Mouse (Mus musculus) ovary, adult 2 months (tissue): ENCODE measurements around the gene Lmbr1l. TPM values are rescaled to one million over a fixed set of nuclear protein-coding genes. Genes with fewer than 3 reads are reported as not detected.

Experiments used
- polyA plus RNA-seq: library from polyadenylated mRNA; depleted of rRNA; stranded (reverse); fragments of >200 nt; gene quantifications from 2 replicates; pipeline ENCODE4 v1.2.3, GENCODE M21; 2012; rRNA removed

Gene Lmbr1l
- 185 and 201 TPM in 2 replicates for polyA plus RNA-seq

GRCm38 (mm10) chr15:98917538-98918498 lies at the start of gene Lmbr1l:
Gene Lmbr1l, minus strand, starts transcription at chr15:98918231.

GRCm38 (mm10) chr15:98953401-98954356 lies 35.6 kb upstream of the Lmbr1l start, which contains the start of the genes Gm49450 and Tuba1a:
Gene Gm49450, minus strand, starts transcription at chr15:98953551.
Gene Tuba1a, minus strand, starts transcription at chr15:98953703.

GRCm38 (mm10) chr15:98934217-98934839 lies 16.3 kb upstream of the Lmbr1l start, which contains the start of gene Tuba1b:
Gene Tuba1b, minus strand, starts transcription at chr15:98934565.

GRCm38 (mm10) chr15:98897928-98898800 lies 19.9 kb downstream of the Lmbr1l start, which contains the start of gene Dhh:
Gene Dhh, minus strand, starts transcription at chr15:98898540.

GRCm38 (mm10) chr15:98893940-98894745 lies 23.9 kb downstream of the Lmbr1l start, which contains the start of gene Rhebl1:
Gene Rhebl1, minus strand, starts transcription at chr15:98894540.

GRCm38 (mm10) chr15:98871070-98871915 lies 46.7 kb downstream of the Lmbr1l start, which contains the start of gene Kmt2d:
Gene Kmt2d, minus strand, starts transcription at chr15:98871204.

Other genes with a start within 250 kb of the Lmbr1l start
- gene Rnd1, start 240.8 kb downstream of the Lmbr1l start, polyA plus RNA-seq: 2.1 and 2.6 TPM in 2 replicates
- 6.3 and 7.8 TPM in 2 replicates for gene Ccdc65, start 210.0 kb downstream of the Lmbr1l start, polyA plus RNA-seq
- gene Fkbp11, start 190.0 kb downstream of the Lmbr1l start, polyA plus RNA-seq: 28.3 and 37.1 TPM in 2 replicates
- gene Arf3, start 155.0 kb downstream of the Lmbr1l start, polyA plus RNA-seq: 143 and 148 TPM in 2 replicates
- gene Wnt10b, start 140.1 kb downstream of the Lmbr1l start, polyA plus RNA-seq: 104 and 226 TPM in 2 replicates
- gene Wnt1, start 128.4 kb downstream of the Lmbr1l start, polyA plus RNA-seq: 0.14 and 0.35 TPM in 2 replicates
- 0.07 TPM in 1 of 2 replicates, not detected in the other for gene Ddn, start 108.7 kb downstream of the Lmbr1l start, polyA plus RNA-seq
- gene Prkag1, start 86.7 kb downstream of the Lmbr1l start, polyA plus RNA-seq: 51.7 and 70.0 TPM in 2 replicates
- 33.6 and 36.2 TPM in 2 replicates for gene Kmt2d, start 47.0 kb downstream of the Lmbr1l start, polyA plus RNA-seq
- gene Rhebl1, start 23.7 kb downstream of the Lmbr1l start, polyA plus RNA-seq: 5.6 and 7.7 TPM in 2 replicates
- 31.3 and 36.8 TPM in 2 replicates for gene Dhh, start 19.7 kb downstream of the Lmbr1l start, polyA plus RNA-seq
- gene Tuba1b, start 16.3 kb upstream of the Lmbr1l start, polyA plus RNA-seq: 2,787 and 3,874 TPM in 2 replicates
- gene Gm49450, start 35.3 kb upstream of the Lmbr1l start, polyA plus RNA-seq: 283 and 558 TPM in 2 replicates
- gene Tuba1a, start 35.5 kb upstream of the Lmbr1l start, polyA plus RNA-seq: 629 and 682 TPM in 2 replicates
- gene Tuba1c, start 111.7 kb upstream of the Lmbr1l start, polyA plus RNA-seq: 237 and 310 TPM in 2 replicates
- 3.1 and 5.7 TPM in 2 replicates for gene Prph, start 136.9 kb upstream of the Lmbr1l start, polyA plus RNA-seq
- gene Troap, start 156.3 kb upstream of the Lmbr1l start, polyA plus RNA-seq: 11.9 and 18.1 TPM in 2 replicates
- not detected in 2 replicates for gene C1ql4, start 169.6 kb upstream of the Lmbr1l start, polyA plus RNA-seq
- gene Dnajc22, start 174.9 kb upstream of the Lmbr1l start, polyA plus RNA-seq: 0.41 and 0.77 TPM in 2 replicates
- 16.4 and 20.7 TPM in 2 replicates for gene Spats2, start 207.7 kb upstream of the Lmbr1l start, polyA plus RNA-seq